Mouse (Mus musculus) right cerebral cortex, postnatal 14 days (tissue): ENCODE measurements around the gene Aspa.
"Not testable (repeated sequence)": the region's sequence is repeated elsewhere in the genome, so short reads cannot be mapped to it uniquely, and the experiment has no call there.

Source experiments
- DNase-seq: peaks from one replicate; pipeline ENCODE4 v3.0.0; 2022

The Aspa gene

DNA sequence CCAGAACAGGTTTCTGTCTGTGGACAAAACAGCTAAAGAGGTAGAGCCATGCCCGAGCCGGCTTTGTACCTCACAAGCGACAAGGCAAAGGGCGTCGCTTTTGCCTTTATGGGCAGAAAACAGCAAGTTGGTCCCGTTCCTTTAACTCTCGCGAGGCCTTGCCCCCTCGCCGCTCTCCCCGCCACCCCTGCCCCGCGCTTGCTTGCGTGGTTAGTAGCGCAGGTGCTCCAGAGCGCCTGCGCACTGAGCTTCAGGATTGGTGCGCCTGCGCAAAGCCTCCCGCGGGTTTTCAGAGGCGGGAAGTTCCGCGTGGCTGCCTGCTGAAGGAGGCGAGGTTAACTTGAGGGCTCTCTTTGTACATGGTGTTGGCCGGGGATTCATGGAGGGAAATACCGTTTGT, at the start of gene Aspa, which contains the start of the genes Gm49340 and Spata22:
Gene Aspa (minus strand): TSS at position 155 of the 400 bp plus-strand sequence.
Gene Gm49340 (plus strand): TSS at position 300 of the 400 bp plus-strand sequence.
Gene Spata22 (plus strand): TSS at position 300 of the 400 bp plus-strand sequence.
- DNase-seq = no peak

DNA sequence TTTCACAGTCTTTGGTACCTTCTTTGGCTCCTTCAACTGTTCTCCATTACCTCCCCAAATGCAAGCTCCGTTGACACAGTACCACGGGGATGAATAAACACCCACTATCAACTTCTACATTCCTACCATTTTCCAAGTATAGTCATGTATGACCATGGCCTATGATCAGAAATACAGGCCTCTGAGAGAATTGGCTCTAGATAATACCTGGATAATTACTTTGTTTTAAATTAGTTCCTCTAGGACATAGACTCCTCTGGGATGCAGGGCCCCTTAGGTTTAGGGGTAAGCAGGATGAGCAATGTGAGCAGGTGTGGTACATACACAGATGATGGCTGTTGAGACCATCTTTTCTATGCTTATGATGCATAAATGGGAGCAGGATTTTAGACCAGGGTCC, 41.5 kb upstream of the Aspa start, which contains the start of gene Olfr376:
Gene Olfr376 (plus strand): TSS at position 301 of the 400 bp plus-strand sequence.
- DNase-seq = no peak

DNA sequence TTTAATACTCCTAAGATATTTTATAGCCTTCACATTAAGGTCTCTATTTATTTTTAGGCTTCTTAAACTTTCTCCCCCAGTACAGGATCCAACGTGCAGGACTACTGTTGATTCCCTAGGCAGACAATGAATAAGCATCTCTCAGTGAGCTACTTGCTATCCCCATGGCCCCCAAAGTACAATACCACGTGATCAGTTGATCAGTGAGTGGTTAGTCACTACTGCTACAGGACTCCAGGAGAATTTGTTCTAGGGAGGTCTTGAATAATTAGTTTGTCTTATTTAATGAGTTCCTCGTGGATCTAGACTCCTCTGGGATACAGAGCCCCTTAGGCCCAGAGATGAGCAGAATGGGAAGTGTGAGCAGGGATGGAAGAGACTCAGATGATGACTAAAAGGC, 21.1 kb upstream of the Aspa start, which contains the start of gene Olfr20:
Gene Olfr20 (plus strand): TSS at position 301 of the 400 bp plus-strand sequence.
- no peak for DNase-seq

DNA sequence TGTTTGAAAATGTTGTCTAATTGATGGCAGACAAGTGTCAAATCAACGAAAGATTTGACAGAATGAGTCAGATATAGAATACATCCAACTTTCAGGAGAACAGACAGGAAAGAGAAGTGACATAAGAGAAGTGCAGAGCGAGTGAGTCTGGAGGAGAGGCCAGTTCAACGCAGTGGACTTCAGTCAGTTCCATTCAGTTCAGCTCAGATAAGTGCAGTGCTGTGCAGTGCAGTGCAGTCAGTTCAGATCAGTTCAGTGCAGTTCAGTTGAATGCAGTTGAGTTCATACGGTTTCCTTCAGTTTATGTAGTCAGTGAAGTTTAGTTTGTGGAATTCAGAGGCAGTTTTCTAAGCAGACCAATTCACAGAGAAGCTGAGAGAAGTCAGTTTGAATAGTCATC, 7.5 kb upstream of the Aspa start:
- DNase-seq = no peak

DNA sequence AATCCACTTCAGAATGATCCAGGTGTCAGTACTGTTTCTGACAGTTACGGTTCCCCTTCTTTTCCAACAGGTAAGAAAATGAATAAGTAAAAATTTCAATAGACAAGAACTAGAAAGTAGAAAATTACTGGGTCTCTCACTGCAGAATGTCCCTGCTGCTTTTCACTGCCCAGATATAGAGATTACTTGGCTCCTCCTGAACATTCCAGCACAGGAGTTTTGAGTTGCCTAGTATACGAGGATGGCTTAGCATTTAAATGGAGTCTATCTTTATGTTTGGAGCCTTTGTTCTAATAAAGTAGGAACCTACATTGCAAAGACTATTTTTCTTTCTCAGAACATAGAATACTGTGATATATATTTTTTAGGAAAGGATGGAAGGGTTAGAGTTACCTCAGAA, 4.0 kb upstream of the Aspa start:
- no peak for DNase-seq

DNA sequence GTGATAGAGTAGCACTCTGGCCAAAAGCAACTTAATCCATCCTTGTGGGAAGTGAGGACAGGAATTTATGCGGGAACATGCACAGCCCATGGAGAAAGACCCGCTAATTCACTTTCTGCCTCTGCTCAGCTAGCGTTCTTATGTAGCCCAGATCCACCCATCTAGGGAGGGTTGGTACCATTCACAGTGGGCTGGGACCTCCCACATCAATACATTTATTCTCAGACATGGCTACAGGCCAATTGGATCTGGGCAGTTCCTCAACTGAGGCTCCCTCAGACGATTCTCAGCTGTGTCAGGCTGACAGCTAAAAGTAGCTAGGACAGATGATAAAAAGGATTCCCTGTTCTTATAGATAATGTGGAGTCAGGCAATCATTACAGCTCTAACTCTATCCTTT, 2.0 kb downstream of the Aspa start:
- DNase-seq = peak; percentile 8

DNA sequence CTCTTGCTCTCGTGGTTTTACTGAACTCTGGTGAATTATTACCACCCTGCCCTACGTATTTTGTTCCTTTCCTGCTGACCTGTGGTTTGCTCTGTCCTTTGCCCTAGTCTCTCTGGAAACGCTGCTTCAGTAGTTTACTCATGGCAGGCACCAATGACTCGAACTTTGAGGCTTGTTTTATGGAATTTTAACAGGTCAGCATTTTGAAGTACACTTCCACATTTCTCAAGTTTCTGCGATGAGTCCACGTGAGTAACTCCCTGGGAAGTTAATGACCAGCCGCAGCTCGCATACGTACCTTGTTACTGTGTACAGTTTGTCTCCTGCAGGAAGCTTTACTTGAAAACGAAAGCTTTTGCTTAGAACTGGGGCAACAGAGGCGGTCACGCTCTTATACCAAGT, 2.9 kb downstream of the Aspa start:
- no peak for DNase-seq

DNA sequence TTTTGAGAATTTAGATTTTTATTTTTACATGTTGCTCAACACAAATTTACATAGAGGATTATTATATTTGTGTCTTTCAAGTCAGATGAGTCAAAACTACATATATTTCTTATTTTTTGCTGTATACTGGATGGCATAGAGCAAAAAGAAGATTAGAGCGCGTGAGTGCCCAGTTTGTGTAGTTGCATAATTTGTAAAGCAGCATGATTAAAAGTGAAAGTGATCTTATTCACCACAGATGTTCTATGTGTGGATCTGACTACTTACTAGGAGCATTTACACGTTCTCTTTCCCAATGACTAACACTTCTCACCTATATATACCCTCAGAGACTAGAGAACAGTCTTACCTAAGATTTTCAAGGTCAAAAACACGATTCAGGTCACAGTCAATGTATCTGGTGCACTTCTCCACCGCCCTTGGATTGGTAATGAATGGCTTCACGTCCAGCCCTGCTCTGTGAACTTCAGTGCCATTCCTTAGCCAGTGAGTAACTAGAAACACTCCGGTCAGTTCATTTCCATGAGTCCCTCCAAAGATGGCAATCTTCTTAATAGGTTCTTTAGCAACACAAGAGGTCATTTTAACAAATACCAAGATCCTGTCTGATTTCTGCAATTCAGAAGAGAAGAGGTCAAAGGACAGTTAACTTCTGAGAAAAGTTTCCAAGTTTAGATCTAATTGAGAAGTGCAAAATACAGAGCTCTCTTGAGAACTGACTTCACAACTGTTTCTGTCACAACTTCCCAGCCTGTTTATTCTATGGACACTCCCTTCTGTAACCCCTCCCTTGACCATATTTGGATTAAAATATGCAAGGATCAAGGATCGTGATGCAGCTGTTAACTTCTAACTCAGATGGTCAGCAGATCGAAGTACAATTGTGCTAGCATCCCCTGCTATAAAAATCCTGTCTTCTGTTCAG, 5.2 kb downstream of the Aspa start:
- DNase-seq = no peak

DNA sequence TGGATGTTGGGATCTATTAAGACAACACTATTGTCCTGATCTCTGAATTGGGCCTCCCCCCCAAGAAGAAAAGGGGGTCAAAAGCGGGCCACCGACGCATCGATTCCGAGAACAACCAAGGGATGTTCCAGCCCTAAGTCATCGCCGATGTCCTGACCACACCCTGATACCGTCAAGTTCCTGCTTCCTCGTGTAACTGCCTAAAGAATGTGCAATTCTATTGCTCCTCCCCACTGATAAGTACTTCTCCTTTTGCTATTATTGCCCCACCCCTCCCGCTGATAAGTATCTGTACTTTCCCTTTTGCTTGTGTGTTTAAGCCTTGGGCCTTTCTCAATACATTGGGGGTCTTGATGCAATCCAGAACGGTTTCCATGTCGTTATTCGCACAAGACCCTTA, 8.3 kb downstream of the Aspa start:
- DNase-seq = not testable (repeated sequence)

DNA sequence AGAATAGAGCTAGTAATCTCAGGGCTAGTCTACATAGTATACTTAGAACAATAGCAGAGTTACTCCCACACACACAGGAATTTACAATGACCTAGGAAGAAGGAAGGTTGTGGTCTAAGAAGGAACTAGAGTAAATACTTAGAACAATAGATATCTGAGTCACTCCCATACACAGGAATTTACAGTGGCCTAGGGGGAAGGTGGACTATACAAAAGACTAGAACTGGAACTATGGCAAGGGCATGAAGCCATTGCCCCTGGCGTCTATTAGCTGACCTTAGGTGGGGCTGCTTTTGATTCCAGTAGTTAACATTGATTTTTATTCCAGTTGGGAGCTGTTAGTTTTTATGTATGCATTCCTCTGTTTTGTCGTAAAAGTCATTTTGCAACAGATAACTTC, 10.8 kb downstream of the Aspa start:
- DNase-seq = not testable (repeated sequence)

DNA sequence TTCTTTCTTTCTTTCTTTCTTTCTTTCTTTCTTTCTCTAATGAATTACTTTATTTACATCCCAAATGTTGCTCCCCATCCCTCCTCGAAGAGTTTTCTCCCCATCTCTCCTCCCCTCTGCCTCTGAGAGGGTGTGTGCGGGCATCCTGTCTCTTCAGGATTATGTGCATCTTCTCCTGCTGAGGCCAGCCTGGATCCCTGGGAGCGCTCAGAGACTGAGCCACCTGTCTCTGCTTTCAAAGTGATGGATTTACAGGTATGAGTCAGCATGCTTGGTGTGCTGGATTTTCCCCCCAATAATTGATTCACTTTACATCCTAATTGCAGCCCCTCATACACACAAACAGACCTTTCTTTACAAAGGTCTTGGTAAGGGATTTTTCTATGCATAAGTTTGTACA, 13.4 kb downstream of the Aspa start:
- DNase-seq = no peak

DNA sequence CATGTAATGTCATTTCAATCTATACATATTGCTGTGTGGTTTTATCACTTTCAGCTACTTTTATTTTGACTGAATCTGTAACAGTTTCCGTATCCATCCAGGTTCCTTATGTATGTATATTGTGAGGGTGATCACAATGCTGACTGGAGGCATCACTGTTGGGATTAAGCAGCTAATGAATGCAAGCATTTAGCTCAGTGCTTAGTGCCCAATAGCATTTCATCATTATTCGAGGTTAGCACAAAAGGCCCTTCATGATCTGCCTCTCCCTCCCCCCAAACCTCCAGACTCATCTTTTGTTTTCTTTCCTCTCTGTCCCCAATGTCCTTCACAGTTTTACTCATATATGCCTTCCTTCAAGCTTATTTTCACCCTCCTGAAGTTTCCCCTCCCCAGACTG, 26.3 kb downstream of the Aspa start:
- DNase-seq = no peak

DNA sequence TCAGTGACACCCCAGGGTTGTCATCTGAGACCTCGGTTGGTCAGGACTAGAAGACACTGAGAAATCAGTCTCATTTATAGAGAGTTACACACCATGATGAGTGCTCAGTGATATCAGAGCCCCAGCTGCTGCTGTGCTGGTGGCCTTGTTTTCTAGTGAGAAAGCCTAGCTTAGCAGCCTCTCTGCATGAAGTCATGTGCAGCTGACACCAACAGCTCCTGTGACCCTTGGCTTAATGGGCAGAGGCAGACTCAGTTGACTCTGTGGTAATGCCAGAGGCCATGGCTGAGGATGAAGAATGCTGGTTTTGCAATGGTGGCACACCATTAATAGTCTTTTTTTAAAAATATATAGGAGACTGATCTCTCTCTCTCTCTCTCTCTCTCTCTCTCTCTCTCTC, 39.8 kb downstream of the Aspa start:
- no peak for DNase-seq

DNA sequence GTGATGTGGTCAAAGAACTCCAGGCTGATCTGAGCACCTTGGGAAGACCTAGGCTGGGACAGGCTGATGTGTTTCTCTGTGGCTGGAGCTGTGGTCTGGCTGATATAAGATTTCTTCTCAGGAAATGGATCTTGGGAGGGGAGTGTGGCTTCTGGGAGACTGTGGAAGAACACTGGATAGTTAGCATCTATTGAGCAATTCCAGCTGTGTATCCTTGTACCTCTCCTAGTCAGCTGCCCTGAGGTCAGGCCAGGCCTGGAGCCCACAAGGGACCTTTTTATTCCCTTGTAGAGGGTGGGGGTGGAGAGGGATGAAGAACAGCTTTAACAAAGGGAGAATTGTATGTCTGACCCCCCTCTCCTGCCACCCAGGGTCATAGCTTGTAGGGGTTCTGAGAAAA, 45.0 kb downstream of the Aspa start:
- DNase-seq = no peak

DNA sequence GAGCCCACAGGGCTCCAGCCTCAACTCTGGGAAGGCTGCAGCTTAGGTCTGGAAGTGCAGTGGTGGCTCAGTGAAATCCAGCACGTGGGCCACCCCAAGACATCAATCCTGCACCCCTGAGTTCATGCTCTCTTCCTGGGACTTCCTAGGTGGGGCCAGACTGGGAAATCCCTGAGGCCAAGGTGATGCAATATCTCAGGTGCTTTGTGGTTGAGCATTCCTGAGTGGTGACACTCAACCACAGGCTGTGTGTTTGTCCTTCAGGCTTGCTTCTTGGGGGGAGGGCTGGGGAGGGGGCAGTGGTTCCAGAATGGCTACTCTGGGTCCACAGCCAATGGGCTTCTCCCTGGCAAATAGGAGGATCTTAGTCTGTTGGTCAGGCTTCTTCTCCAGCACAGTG, 45.5 kb downstream of the Aspa start:
- no peak for DNase-seq

DNA sequence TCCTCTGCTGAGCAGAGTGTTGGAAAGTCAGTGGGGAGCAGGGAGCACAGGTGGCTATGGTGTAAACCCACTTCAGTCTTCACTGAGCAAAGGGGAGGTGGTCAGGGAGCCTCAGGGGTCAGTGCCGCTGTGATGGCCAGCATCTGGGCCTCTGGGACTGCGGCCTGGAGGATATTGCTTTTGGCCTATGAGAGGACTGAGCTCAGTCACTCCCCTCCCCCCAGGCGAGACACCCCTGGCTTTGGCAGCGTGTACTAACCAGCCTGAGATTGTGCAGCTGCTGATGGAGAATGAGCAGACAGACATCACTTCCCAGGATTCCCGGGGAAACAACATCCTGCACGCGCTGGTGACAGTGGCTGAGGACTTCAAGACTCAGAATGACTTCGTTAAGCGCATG, 46.0 kb downstream of the Aspa start:
- no peak for DNase-seq

DNA sequence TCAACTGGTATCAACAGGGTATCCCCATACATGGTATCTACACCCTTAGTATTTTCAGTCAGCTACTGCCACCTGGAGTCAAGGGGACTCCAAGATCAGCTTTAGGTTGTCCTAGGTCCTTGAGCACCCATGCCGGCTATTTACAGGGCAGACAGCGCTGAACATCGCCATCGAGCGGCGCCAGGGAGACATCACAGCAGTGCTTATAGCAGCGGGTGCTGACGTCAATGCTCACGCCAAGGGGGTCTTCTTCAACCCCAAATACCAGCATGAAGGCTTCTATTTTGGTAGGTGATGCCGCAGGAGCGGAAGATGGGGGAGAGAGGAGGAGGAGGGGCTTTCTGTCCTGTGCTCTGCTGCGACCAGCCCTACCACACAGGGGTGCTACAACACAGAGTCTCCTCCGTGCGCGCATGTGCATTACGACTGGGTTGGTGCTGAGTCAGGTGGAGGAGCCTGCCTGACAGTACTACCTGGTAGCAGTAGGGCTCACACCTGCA, 47.8 kb downstream of the Aspa start:
- peak; percentile 73 for DNase-seq

DNA sequence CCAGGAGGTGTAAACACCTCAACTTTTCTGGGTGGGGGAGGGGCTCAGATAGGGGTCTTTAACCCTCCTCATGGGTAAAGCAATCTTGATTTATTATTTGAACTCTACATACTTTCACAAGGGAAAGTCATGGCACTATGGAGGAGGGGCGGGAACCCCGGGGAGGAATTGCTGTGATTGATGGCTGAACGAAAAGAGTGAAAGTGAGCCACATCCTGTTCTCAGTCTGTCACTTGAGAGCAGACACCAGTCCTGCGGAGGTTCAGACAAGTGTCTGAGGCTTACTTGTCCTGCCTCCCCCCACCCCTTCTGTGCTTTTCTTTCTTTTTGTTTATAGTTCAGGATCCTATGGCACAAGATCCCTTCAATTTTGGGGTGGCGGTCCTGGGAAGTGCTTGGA, 48.7 kb downstream of the Aspa start:
- no peak for DNase-seq

DNA sequence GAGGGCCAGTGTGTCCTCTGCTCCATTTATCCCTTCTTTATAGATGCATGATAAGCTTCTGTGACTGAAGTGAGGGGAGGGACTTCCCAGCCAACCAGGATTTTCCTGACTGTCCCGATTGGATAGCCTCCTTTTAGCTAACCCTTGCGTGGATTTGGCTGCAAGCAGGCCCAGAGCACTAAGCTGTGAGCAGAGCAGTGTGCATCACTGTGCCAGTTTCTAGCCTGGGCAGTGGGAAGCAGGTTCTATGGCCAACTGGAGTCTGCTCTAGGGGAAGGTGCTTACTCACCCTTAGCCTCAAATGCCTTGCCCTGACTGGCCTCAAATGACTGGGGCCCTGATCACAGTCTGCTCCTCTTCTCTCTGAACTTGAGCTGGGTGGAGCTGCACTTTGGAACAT, 54.6 kb downstream of the Aspa start:
- no peak for DNase-seq

DNA sequence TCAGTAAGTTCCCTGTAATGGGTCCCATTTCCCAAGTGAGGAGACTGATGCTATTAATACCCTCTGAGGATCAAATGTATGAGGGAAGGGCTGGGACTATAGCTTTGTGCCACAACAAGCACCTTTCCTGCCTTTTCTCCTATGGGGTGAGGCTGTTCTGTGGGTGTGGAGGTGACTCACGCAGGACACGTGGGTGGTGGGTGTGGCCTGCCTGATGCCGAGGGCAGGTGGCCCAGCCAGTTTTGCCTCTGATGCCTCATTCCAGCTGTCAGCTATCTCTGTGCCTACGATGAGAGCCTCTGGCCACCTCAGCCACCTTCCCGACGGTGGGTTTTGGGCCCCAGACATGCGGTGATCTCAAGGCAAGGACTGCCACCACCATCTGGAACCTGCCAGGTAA, 62.1 kb downstream of the Aspa start, which contains the start of gene Trpv3:
Gene Trpv3 (plus strand): TSS at position 122 of the 400 bp plus-strand sequence.
- DNase-seq = no peak

DNA sequence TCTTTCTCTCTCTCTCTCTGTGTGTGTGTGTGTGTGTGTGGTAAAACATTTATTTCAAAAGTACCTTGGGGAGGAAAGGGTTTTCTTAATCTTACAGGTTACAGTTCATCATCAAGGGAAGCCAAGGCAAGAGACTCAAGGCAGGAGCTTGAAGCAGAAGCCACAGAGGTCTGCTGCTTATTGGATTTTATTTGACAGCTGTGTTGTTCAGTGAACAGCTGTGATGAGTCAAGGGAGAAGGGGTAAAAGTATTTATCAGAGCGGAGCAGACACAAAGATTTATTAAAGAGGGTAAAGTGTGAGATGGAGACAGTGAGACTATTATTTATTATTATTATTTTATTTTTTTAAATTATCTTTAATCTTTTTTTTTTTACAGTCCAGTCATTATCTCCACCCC, 68.0 kb downstream of the Aspa start:
- DNase-seq = no peak

DNA sequence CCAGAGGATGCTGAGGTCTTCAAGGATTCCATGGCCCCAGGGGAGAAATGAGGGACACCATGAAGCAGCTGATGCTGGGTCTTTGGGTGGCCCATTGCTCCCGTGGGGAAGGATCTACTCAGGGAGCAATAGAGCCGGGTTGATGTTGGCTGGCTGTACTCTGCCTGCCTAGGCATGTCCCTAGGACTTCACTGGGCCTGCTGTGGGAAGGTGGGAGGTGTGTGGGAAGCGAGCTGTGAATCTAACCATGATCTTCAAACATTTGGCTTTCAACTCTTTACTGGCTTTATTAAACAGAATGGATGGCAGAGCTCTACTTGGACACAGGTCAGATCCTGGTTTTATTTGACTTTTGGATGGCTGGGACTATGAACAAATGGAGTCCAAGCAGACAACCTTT, 68.9 kb downstream of the Aspa start:
- DNase-seq = no peak

DNA sequence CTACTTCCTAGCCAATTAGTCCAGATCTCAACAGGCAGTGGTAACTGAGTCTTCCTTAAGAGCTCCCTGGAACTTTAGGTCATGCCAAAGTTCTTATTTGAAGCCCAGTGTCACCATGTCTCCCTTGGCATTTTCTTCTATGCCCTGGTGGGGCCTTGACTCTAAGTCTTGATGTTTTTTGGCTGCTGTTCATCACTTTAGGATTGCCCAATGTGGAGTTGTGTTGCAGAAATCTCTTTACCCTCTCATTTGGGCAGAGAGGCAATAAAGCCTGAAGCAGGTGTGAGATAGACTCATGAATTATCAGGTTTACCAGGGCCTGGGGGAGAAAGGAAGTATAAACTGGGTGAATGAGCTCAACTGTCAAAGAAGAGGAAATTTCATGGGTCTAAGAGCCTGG, 70.7 kb downstream of the Aspa start:
- DNase-seq = no peak

DNA sequence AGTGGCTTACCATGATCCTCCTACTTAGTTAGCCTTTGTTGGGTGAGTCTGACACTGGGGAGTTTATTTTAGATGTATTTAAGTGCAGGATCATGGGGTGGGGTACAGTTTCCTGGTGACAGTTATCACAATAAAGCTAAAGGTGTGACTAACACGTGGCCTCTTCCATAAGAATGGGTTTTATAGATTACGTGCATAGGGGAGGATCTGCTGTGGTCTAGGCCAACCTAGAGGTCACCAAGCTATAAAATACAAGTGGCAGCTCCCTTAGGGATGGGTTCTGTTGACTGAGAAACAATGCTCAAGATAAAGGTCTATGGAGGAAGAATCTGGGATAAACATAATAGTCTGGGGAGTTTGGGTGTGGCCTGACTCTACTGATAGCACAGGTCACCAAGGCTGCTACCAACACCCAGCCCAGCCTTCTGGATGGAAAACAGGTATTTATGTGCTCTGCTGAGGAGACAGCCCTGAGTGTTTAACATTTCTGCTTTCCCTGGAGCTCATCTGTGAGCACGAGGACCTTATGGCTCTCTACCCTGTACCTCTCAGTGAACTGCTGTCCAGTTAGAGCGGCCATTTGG, 71.9 kb downstream of the Aspa start:
- no peak for DNase-seq
